Mouse (Mus musculus) stomach, postnatal 0 days (tissue): ENCODE measurements around the gene Abcg1.

Experiments
- CTCF ChIP-seq: IDR thresholded peaks from 2 replicates; pipeline ENCODE4 v1.5.1; 2016; ENCODE audit warnings: antibody characterized with exemption, low read depth, mild to moderate bottlenecking, moderate library complexity
- EP300 ChIP-seq: optimal IDR thresholded peaks from 2 replicates; pipeline ENCODE3; 2016; ENCODE audit warnings: antibody characterized with exemption

DNA sequence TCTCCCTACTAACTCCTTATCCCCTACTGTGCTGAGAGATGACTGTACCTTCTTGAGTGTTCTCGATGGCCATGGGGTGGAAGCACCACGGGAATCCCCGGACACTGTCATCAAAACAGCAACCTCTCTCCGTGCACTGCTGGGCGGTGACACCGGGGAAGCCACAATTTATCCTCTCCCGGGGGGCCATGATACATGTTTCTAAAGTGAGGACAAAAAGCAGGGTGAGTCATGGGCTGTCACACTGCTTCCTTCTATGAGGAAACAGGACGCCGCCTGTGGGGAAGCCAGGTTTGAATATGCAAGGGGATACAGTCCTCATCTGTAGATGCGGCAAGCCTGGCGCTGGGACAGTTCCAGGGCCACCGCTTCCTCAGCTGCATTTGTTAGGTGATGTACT is 105.1 kb downstream of the Abcg1 start:
- no peak for TF ChIP-seq CTCF
- TF ChIP-seq EP300 = no peak
